Mouse (Mus musculus): ENCODE results near the gene Ms4a4b.

DNA sequence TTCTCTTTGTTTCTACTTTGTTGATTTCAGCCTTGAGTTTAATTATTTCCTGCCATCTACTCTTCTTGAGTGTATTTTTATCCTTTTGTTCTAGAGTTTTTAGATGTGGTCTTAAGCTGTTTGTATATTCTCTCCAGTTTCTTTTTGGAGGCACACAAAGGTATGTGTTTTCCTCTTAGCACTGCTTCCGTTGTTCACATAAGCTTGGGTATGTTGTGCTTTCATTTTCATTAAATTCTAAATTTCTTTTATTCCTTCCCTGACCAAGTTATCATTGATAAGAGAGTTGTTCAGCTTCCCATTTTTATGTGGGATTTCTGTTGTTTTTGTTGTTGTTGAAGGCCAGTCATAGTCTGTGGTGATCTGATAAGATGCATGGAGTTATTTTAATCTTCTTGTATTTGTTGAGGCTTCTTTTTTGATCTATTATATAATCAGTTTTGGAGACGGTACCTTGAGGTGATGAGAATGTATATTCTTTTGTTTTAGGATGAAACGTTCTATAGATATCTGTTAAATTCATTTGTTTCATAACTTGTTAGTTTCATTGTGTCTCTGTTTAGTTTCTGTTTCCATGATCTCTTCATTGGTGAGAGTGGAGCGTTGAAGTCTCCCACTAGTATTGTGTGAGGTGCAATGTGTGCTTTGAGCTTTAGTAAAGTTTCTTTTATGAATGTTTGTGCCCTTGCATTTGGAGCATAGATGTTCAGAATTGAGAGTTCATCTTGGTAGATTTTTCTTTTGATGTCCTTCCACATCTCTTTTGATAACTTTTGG lies 8.1 kb upstream of the Ms4a4b start:
- TF ChIP-seq CTCF (IDR thresholded peaks at IDR 0.05; ENCODE audit: low read depth, low read length) (no peak), POLR2A (IDR thresholded peaks at IDR 0.05; ENCODE audit: extremely low read depth, insufficient read depth, low read length) (no peak)

All from liver, adult 2 months (tissue).